Mouse (Mus musculus): ENCODE results near the gene Fam107b.

The Fam107b gene

DNA sequence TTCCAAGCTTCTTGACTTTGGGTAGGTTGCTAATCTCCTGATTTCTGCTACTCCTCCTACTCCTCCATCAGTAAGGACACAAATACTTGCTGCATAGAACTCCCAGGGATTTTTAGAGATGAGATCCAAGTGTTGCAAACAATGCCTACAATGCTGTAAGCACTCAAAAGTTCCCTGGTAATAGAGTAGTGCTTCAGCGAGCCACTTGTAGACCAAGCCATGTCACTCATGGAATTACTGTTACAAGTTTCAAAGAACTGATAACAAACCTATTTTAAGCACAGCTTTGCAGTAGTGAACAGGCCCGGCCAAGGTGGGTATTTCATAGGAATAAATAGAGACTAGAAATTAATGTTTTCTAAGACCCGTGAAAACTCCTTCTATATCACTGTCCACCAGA lies 174.8 kb downstream of the Fam107b start:
- no peak for DNase-seq

DNA sequence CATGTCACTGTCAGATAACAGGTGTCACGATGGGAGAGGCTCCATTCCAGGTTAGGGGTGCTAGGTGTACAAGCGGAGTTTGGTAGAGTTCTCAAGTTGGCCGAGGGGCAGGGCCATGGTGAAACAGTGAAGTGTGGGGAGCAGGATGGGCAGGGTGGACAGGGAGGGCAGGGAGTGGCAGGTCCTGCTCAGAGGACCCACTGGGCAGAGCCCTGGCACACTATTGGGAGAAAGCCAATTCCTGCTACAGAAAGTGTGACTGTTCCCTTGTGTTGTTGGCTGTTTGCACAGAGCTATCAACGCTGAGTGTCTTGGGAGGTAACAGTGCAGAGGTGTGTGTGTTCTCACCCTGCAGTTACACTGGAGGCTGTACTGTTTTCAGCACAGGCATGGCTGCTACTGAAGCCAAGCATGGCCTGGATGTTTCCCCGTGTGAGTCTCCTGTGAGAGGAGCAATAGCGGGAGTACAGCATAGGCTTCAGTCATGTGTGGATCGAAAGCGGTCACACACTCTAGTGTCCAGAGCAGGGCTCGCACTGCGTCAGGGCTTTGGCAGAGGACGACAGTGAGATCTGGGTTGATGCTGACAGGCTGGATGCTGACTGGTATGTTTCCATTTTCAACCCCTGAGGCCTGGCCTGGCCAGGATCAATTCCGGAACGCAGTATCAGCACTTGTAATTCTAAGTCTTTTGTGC lies 175.8 kb downstream of the Fam107b start:
- DNase-seq: no peak

DNA sequence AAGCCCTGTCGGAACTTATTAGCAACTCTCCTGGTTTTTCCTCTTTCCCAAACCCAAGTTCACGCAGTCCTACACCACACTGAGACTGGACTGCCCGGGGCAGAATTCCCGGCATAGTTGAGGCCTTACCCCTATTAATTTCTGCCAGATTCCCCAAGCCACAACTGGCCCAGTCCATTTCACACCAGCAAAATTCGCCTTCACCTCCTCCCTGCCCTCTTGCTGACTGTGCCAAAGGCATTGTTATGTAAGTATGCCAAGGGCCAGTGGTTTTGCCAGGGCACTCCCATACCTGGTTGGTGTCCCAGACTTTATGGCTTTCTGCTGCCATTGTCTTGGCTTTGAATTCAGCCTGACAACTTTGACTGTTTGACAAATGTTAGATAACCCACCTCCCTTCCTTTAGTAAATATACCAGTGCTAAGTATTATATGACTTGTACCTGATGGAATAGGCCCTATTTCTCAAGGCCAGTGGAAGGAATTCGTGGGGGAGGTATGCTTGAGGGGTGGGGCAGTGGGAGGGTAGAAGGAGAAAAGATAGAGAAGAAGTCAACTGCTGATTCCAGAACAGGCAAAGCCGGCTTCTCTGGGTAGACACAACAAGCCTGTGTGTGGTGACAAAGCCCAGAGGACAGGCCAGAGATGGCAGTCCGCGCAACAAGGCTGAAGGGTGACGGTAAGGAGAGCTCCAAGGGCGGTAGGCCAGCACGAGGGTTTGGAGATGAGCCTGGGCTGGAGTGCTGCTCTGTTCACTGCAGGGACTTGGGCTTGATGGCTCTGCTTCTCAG lies 178.6 kb downstream of the Fam107b start:
- no peak for DNase-seq

DNA sequence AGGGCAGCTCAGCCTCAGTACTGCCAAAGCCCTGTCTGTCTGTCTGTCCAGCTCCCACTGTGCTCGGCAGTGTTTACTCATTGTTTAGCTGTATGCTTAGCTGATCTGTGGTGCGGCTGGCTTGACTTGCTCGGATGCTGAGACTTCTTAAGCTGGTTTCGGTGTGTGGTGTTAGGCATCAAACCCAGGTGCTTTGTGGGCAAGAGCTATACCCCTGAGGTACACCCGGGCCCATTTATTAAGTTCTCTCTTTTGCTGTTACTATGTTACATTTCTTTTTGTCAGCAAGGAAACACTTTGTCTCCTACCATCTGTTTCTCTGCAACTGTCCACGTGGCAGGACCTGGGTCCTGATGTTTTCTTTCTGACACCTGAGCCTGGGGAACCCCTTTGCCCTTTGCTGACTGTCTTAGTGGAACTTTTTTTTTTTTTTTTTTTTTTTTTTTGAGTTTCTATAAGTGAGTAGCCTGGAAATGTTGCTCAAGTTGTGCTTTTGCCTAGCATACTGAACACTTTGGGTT lies 179.3 kb downstream of the Fam107b start:
- DNase-seq: no peak

DNA sequence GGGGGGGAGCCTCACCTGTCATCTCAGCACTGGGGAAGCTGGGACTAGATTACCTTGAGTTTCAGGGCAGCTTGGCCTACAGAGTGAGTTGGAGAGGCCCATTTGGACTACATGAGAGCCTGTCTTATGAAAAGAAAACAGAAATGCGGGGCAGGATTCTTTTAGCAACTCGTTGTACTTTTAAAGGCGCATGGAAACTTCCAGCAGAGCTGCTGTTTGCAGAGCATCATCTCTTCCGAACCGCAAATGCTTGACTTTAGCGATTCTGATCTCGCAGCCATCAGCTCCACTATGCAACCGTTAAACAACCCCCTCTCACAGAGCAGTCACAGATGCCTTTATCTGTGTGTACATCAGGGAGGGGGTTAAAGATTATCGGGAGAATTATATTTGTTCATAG lies 179.8 kb downstream of the Fam107b start:
- no peak for DNase-seq

DNA sequence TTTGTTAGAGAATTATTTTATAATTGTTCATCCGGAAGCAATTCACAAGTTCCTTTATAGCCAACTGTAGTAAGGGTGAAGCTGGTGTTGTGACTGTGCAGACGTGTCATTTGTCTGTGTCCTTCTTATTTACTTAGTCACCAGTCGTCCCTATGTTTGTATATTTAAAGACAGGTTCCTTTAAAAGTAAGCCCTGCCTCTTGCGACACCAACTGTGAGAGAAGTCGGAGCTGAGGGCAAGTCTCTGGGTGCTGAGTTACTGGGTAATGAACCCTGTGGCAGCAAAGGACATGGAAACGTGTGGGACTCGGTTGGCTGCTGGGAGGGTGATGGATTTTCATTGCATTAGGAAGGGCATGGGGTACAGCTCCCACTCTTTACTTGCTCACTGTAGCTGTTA lies 182.1 kb downstream of the Fam107b start:
- no peak for DNase-seq

DNA sequence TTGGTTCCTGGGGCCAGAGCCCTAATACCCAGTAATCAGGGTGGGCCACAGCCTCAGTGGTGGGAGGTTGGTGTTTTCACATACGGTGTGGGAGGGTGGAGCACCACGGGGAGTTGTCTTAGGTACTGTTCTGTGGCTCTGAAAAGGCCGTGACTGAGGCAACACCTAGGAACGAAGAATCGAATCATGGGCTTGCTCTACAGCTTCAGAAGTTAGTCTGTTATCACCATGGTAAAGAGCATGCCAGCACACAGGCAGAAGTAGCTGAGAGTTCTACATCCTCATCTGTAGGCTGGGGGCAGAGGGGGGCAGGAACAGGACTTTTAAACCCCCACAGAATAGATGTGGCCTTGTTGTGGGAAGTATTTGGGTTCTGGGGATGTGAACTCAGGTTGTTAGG lies 182.6 kb downstream of the Fam107b start:
- DNase-seq: no peak

DNA sequence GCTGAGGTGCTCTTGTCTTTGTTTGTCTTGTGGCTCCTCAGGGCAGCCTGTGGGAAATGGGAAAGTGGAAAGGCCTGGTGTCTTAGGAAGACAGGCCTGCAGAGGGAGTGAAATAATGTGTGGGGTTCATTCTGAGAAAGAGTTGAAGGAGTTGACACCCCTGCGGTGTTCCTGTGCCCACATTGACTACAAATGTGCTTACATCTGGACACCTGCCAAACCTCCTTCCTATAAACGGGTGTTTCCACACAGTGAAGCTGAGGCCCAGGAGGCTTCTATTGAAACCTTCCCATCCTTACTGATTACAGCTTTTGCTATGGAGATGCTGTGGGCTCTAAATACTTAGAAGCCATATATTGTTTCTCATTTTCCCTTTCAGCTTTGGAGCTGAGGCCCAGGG lies 183.5 kb downstream of the Fam107b start:
- DNase-seq: no peak

DNA sequence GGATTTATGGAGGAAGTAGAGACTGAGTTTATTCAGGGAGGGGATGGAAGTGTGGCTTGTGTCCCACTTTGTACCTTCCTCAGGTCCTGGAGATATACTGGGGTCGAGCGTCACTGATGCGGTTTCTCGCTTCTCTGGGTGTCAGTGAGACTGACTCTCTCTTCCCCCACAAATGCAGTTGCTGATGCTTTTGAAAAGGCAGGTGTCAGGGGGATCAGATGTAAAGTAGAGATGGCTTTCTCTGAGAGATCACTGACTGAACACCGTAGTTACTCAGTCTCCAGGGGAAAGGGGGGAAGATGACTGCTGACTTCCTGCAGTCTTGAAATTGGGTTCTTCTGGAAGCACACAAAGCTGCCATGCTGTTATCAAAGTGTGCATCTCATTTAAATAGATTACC lies 185.6 kb downstream of the Fam107b start:
- no peak for DNase-seq

DNA sequence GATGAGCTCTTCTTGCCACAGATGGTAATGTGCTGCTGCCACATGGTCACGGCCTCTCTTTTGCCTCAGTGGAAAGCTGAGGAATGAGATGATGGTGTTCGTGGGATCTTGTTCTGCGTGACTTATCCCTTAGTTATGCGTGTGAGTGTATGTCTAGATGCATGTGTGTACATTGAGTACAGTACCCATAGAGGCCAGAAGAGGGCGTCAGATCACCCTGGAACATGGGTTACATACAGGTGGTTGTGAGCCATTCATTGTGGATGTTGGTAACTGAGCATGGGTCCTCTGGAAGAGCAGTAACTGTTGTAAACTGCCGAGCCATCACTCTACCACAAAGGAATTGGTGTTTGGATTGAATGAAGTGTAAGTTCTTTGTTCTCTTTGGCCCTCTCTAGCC lies 188.1 kb downstream of the Fam107b start:
- DNase-seq: no peak

DNA sequence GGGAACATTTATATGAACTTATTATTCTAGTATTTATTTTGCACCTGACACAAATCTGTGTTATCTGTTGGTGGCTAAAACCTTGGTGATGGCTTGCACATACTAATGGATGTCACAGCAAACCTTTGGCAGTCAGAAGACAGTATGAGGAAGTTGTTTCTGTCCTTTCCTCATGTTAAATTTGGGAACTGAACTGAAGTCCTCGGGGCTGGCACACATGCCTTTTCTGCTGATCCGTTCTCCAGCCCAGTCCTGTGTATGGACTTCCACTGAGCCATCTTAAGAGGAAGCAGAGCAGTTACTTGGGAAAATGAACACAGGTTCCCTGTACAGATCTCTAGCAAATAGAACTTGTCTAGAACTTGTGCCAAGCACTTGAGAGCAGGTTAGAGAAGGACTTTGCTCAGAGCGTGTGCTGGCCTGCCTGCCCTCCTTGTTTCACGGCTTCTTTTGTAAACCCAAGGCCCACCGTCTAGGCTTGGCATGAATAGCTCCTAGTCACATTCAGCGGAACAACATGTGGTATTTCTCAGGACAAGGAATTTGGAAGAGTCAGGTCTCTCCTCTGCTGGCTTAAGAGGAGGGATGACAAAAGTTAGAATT lies 190.0 kb downstream of the Fam107b start:
- DNase-seq: no peak

DNA sequence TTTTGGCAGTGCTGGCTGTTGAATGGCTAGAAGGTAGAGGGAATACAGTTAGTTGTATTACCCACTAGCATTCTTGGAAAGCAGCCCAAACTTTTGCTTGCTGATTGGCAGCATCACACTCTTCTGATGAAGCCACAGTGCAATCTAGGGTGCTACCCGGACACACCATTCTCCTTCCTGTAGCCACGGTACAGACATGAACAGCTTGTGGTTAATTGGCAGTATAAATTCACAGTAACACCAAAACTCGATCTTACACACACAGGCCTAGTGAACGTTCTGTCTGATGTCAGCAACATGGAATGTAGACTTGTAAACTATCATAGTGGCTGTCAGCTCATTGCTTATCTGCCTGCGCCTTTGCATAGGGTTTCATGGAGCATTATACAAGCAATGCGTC lies 193.8 kb downstream of the Fam107b start:
- DNase-seq: no peak

DNA sequence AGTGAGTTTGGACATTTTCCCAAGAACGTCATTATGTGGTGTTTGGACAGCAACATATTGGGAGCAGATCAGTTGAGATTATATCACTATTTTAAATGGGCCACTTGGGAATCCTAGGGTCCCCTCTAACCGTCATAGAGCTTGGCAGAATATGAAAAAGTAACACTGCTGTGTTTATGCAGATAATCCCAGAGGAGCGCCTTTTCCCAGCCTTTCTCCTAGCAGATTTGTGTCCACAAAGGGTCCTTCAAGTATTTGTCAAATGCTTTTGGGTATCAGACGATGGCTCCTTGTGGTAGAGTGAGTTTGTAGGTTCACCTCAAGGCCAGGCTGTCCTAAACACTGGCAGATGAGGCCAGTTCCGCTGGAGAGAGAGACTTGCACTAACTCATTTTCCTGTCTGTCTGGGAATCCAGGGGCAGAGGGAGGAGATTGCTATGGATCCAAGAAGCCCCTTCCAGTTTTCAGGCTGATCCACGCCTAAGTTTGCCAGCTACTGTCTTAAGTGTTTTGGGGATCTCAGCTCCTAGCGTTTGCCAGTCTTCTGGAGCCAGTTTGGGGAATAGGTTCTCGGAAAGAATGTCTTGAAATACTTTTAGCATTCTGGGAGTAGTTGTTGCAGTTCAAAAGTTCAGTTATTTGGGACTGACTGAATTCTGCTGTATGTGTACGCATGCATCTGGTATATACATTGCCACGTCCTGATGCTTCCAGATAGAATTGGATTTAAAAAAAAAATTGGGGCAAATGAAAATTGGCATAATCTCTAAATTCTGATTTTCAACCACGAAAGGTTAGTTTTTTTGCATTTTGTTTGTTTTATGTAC lies 195.9 kb downstream of the Fam107b start:
- peak; percentile 36 for DNase-seq

DNA sequence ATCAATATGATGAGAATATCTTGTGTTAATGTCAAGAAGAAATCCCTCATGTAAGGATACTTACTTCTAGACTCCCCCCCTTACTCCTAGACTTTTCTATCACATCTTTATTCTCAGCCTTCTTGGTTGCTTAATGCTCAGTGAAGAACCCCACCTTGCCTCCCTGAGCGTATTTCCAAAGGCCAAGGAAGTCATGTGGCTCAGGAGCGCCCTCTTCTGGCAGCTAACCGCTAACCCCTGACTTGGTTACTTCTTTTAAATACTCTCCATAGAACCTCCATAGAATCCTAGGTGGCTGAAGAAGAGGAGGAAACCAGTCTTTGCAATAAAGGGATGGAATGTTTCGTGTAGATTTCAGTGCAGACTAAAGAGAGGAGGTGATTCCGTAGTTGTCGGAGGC lies 199.0 kb downstream of the Fam107b start:
- DNase-seq: peak; percentile 85

DNA sequence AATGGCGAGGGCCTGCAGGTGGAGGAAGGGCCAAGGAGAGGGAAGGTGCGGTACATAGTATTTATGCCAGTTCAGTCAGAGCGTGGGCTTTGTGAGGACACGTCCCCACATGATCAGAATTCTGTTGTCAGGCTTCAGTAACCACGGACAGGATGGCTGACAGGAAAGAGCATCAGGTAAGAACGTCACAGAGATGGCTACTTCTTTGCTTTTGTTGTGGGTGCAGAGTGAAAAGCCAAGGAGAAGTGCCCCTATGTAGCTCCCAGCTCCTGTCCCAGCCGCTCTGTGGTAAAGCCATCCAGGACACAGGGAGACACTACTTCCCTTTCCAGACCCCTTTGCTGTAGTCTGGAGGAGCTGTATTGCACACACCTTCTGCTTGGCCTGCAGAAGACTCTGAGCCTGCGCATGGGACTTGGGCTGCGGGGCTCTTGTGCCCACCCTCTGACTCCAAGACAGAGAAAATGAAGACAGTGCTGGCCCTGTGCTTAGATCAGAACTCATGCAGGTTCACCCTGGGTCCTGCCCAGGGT lies 199.6 kb downstream of the Fam107b start:
- no peak for DNase-seq

DNA sequence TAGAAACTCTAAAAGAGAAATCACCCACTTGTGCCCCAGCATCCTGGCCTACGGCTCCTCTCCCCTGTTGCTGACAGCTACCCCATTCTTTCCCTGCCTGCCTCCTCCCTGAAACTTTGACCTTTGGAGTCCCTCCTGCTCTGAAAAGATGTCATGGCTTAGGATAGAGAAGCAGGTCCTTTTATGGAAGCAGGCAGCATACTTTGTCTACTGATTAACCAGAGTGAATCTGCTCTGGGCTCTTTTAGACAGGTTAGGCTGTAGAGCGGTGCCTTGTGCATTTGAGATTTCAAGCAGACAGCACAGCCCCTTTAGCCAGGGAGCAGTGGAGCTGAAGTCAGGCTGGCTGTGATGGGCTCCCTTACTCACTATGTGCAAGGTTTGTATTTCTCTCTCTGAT lies 200.1 kb downstream of the Fam107b start:
- DNase-seq: no peak

DNA sequence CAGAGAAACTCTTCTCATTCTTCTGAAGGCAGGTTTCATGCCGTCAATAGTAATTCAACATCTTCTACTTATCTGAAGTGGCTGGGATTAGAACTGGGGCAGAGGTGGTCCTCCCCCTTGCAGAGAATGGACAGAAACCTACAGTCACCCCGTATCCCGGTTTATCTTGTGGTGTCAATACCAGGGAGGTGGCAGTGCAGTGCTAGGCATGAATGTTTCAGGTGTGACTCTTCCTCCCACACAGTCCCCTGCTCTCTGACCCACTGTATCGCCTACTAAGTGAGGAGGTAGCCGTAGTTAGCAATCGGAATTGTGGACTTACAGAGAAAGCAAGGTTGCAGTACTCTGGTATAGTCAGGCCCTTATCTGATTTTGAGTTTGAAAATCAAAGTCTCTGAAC lies 201.2 kb downstream of the Fam107b start:
- no peak for DNase-seq

DNA sequence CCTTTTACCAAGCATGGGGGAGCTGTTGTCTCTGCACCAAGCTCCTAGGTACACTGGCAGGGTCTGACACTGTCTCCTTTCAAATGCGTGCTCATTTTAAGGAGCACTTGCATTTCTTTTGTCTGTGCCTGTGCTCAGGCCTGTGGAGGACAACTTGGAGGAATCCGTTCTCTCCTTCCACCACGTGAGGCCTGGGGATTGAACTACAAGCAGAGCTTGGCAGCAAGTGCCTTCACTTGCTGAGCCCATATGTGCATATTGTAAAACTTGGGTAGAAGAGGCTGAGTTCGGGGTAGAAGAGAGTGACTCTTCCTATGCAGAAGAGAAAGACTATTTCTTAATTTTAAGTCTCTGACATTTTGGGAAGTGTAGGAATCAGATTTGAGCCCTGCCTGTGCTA lies 202.8 kb downstream of the Fam107b start:
- no peak for DNase-seq

DNA sequence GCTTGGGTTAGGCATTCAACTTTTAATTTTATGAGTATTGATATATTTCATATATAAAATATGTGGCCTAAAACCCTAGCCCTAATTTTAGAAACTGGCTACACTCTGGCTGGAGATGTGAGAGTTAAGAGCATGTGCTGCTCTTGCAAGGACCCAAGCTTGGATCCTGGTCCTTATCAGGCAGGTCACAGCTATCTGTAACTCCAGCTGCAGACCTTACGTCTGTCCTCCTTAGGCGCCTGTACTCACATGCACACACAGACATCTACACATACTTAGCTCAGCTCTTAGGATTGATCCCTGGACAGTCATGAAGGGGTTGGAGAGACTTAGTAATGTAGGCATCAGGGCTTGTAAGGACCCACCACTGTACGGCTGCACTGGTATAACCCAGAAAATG lies 205.3 kb downstream of the Fam107b start:
- DNase-seq: no peak

DNA sequence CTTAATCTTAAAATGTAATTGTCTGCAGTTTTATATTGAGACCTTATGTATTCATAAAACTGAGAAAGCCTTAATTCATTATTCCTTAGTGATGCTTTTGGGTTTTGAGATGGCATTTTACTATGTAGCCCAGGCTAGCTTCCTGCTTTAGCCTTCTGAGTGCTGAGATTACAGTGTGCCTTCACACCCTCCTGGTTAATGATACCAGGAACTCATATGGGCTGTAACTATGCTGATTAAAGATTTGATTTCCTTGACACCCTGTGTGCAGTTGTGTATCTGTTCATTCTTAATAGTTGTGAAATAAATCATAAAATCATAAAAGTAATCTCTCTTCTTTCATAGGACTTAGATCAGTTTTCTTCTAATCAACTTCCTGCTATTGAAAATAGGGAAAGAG lies 205.8 kb downstream of the Fam107b start:
- no peak for DNase-seq

DNA sequence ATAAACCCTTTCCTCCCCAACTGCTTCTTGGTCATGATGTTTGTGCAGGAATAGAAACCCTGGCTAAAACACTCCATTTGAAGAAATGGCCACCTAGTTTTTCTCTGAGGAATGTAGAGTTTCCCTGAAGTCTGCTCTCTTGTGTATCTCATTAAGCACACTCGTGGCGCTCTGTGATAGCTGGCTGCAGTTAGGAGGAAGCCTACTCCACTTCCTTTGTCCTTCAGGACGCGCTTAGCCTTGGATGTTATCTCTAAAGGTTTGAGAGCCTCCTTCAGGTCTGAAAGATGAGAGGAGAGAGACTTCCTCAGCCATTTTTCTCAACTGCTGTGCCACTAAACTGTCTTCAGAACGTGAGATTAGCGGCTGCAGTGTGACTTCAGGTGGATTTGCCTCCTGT lies 207.4 kb downstream of the Fam107b start:
- DNase-seq: no peak

DNA sequence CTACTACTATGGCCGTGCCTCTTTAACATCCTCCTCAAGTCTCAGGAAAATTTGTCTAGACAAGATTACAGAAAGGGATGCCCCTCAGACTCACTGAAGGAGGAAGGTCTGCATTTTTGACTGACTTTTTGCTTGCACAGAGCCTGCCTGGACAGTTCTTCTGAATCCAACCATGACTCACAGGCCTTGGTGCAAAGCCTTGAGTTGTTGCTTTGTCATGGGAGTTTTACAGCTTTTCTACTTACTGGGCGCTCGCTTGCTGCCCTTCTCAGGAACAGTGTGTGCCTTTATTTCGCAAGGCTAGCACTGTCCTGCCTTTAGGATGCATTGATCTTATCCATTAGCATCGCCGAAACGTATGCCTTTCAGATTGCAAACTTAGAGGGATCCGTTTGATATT lies 215.3 kb downstream of the Fam107b start:
- no peak for DNase-seq
